ENCODE assay signal across 8 mouse cellular contexts in the genomic region with DNA sequence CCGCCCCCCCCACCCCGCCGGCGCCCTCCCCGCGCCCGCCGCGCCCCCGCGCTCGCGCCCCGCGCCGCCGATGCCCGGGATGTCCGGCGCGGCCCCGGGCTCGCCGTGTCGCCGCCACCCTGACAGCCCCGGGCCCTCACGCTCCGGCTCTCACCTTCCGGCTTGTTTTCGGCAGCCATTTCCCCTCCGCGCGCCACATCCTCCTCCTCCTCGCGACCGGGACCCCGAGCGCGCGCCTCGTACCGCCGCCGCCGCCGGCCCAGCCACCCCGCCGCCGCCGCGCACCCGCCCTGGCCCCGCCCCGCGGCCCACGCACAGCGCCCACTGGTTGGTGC. TPM values are rescaled to one million over a fixed set of nuclear protein-coding genes. Genes with fewer than 3 reads are reported as not detected.
A peak's percentile ranks its signal among the peaks of the same experiment; 100 is the strongest.
DNase-seq lines count a peak whose midpoint lies in the region; ATAC-seq and TF ChIP-seq lines count a peak whose summit lies in the region.

No protein-coding gene starts in this region.

- peaks cover 3% of the 10 kb centered on the region; the same call in 1 of the 2 replicates for H3K4me1 ChIP-seq in kidney, adult 2 months (ENCODE audit: control insufficient read depth, insufficient read depth, low read length)
- peaks cover 2% of the 10 kb centered on the region for H3K4me1 ChIP-seq in ES-Bruce4 (ENCODE audit: control insufficient read depth, insufficient read depth, low read length)
- H3K4me1 ChIP-seq in forebrain, embryonic 12.5 days = peaks cover 17% of the 10 kb centered on the region
- H3K4me1 ChIP-seq in liver, embryonic 12.5 days = peaks cover 56% of the 10 kb centered on the region

- H3K27ac ChIP-seq in kidney, adult 2 months (ENCODE audit: insufficient read depth, low read depth, low read length) = peak overlapping the region; percentile 57; the same call in 1 of the 2 replicates
- no peak overlapping the region for H3K27ac ChIP-seq in ES-Bruce4 (ENCODE audit: insufficient read depth, low read length)
- H3K27ac ChIP-seq in forebrain, embryonic 12.5 days = peak overlapping the region; percentile 74
- peak overlapping the region; percentile 77 for H3K27ac ChIP-seq in liver, embryonic 12.5 days

- no peaks in the 10 kb centered on the region for H3K36me3 ChIP-seq in kidney, adult 2 months (ENCODE audit: control insufficient read depth, insufficient read depth, low read length)
- H3K36me3 ChIP-seq in ES-Bruce4 (ENCODE audit: control insufficient read depth, insufficient read depth, low read length, poor library complexity, severe bottlenecking) = no peaks in the 10 kb centered on the region; the same call in 1 of the 2 replicates
- no peaks in the 10 kb centered on the region for H3K36me3 ChIP-seq in forebrain, embryonic 12.5 days (replicated peaks)
- peaks cover 3% of the 10 kb centered on the region for H3K36me3 ChIP-seq in liver, embryonic 12.5 days

- no peak for TF ChIP-seq EP300 in ES-Bruce4 (IDR thresholded peaks at IDR 0.05; ENCODE audit: insufficient read depth, low read depth, low read length)

- no peaks in the 10 kb centered on the region for H3K9me3 ChIP-seq in ES-Bruce4 (replicated peaks; ENCODE audit: control insufficient read depth, insufficient read depth, low read length, poor library complexity, severe bottlenecking)
- no peaks in the 10 kb centered on the region for H3K9me3 ChIP-seq in forebrain, embryonic 12.5 days
- H3K9me3 ChIP-seq in liver, embryonic 12.5 days (replicated peaks) = no peaks in the 10 kb centered on the region

- no peak for TF ChIP-seq POLR2A in kidney, adult 2 months (IDR thresholded peaks at IDR 0.05; ENCODE audit: low read depth, low read length)
- TF ChIP-seq POLR2A in ES-Bruce4 (IDR thresholded peaks at IDR 0.05; ENCODE audit: insufficient read depth, low read length) = no peak

- peak overlapping the region; percentile 83 for H3K4me3 ChIP-seq in kidney, adult 2 months (ENCODE audit: insufficient read depth, low read depth, low read length)
- H3K4me3 ChIP-seq in ES-Bruce4 (ENCODE audit: low read depth, low read length) = peak overlapping the region; percentile 83
- H3K4me3 ChIP-seq in forebrain, embryonic 12.5 days (replicated peaks) = peak overlapping the region; percentile 93
- H3K4me3 ChIP-seq in liver, embryonic 12.5 days = peak overlapping the region; percentile 85

- DNase-seq in kidney, adult 2 months = no peak
- DNase-seq in kidney, postnatal 14 days = no peak
- DNase-seq in right cerebral cortex, adult 2 months (ENCODE audit: low spot score in 2 of 2) = no peak
- DNase-seq in cerebellum, postnatal 10 days = no peak
- DNase-seq in kidney, postnatal 36 days = no peak

- WGBS in kidney, adult 2 months = 3% methylated on average over 42 of the region's 58 CpGs
- WGBS in forebrain, embryonic 12.5 days = under 1% methylated on average over 31 of the region's 58 CpGs
- 1% methylated on average over 16 of the region's 58 CpGs for WGBS in liver, embryonic 12.5 days (ENCODE audit: insufficient replicate concordance)

- H3K4me2 ChIP-seq in forebrain, embryonic 12.5 days = peak overlapping the region; percentile 94
- H3K4me2 ChIP-seq in liver, embryonic 12.5 days = peak overlapping the region; percentile 99

- TF ChIP-seq CTCF in kidney, adult 2 months (conservative IDR thresholded peaks at IDR 0.05; ENCODE audit: insufficient read depth, insufficient read length, low read depth, low read length) = no peak
- TF ChIP-seq CTCF in ES-Bruce4 (IDR thresholded peaks at IDR 0.05; ENCODE audit: low read depth, low read length) = no peak

- peak overlapping the region; percentile 92 for H3K9ac ChIP-seq in ES-Bruce4 (ENCODE audit: low read depth, poor library complexity, severe bottlenecking)
- peak overlapping the region; percentile 82 for H3K9ac ChIP-seq in forebrain, embryonic 12.5 days
- H3K9ac ChIP-seq in liver, embryonic 12.5 days = peak overlapping the region; percentile 89

- H3K27me3 ChIP-seq in kidney, adult 2 months (replicated peaks; ENCODE audit: control insufficient read depth, insufficient read depth, low read length) = no peaks in the 10 kb centered on the region
- no peaks in the 10 kb centered on the region for H3K27me3 ChIP-seq in ES-Bruce4 (ENCODE audit: control insufficient read depth, insufficient read depth, low read length, poor library complexity, severe bottlenecking)
- peaks cover 11% of the 10 kb centered on the region; the same call in 1 of the 2 replicates for H3K27me3 ChIP-seq in forebrain, embryonic 12.5 days
- 0 out of 2 replicates have a peak, but pooled peaks cover 6% of the 10 kb centered on the region for H3K27me3 ChIP-seq in liver, embryonic 12.5 days (replicated peaks)

- no peak for ATAC-seq in forebrain, embryonic 12.5 days (ENCODE audit: low FRiP score)
- no peak for ATAC-seq in liver, embryonic 12.5 days

RNA-seq across cellular contexts. Expression of a gene that starts 0.2 kb away (rescaled TPM):
- polyA plus RNA-seq in kidney, adult 2 months (2012; rRNA removed) = 7.7 and 7.8 TPM in 2 replicates
- 85.3 and 99.3 TPM in 2 replicates for polyA plus RNA-seq in ES-Bruce4 (2011; ENCODE audit: insufficient read depth, insufficient read length, low read depth, missing spikeins)
- 148 and 164 TPM in 2 replicates for polyA plus RNA-seq in forebrain, embryonic 12.5 days (2016; fragmentation: Nextera tagmentation; extraction: Ambion mirVana)
- polyA plus RNA-seq in liver, embryonic 12.5 days (2016; fragmentation: Nextera tagmentation; extraction: Ambion mirVana) = 49.6 and 59.1 TPM in 2 replicates
